Mouse (Mus musculus) kidney, embryonic 16.5 days (tissue): ENCODE results near the gene Rpl11. TPM values are rescaled to one million over a fixed set of nuclear protein-coding genes. Genes with fewer than 3 reads are reported as not detected.

Experiments used
- ATAC-seq: fragments of 200-750 bp; cut with Nextera tagmentation; 2 replicates; pipeline ENCODE4 v1.8.0; 2017; ENCODE audit warnings: moderate TSS enrichment; ENCODE audit not compliant: low FRiP score, low TSS enrichment
- H3K27ac ChIP-seq: fragments of 300-500 bp; sonication (generic); 2 replicates; pipeline ENCODE4 v1.5.1; 2014; ENCODE audit warnings: low read length
- H3K27me3 ChIP-seq: fragments of 300-500 bp; sonication (generic); 2 replicates; pipeline ENCODE4 v1.6.1; 2014; ENCODE audit warnings: low read length, control low read depth, mixed read lengths; ENCODE audit not compliant: insufficient read depth
- H3K36me3 ChIP-seq: fragments of 300-500 bp; sonication (generic); 2 replicates; pipeline ENCODE4 v1.6.1; 2014; ENCODE audit warnings: low read length, control low read depth, mixed read lengths; ENCODE audit not compliant: insufficient read depth
- H3K4me1 ChIP-seq: fragments of 300-500 bp; sonication (generic); 2 replicates; pipeline ENCODE4 v1.6.1; 2014; ENCODE audit warnings: low read length, control low read depth, mixed read lengths; ENCODE audit not compliant: insufficient read depth
- H3K4me2 ChIP-seq: fragments of 300-500 bp; sonication (generic); replicated peaks from 2 replicates; pipeline ENCODE4 v1.6.1; 2014; ENCODE audit warnings: low read depth, low read length
- H3K4me3 ChIP-seq: fragments of 300-500 bp; sonication (generic); 2 replicates; pipeline ENCODE4 v1.5.1; 2014; ENCODE audit warnings: mild to moderate bottlenecking, low read length
- H3K9ac ChIP-seq: fragments of 300-500 bp; sonication (generic); replicated peaks from 2 replicates; pipeline ENCODE4 v1.6.1; 2014; ENCODE audit warnings: low read length
- H3K9me3 ChIP-seq: fragments of 300-500 bp; sonication (generic); 2 replicates; pipeline ENCODE4 v1.6.1; 2016; ENCODE audit warnings: low read length, control low read depth
- WGBS: fragments of 180-500 bp; shearing (Covaris S2); extraction: QIAGEN DNeasy Blood & Tissue Kit; methylation state at CpG from one replicate; pipeline ENCODE4 v1.1.7; 2014; 5-methylcytosine and 5-hydroxymethylcytosine counted together
- polyA plus RNA-seq: library from polyadenylated mRNA; unstranded; fragments of >200 nt; fragmentation: Nextera tagmentation; extraction: Ambion mirVana; gene quantifications from 2 replicates; pipeline ENCODE4 v1.2.1, GENCODE M21; 2015

Rpl11 gene
- polyA plus RNA-seq, 1 experiment from 2014 or later: 438 TPM

DNA sequence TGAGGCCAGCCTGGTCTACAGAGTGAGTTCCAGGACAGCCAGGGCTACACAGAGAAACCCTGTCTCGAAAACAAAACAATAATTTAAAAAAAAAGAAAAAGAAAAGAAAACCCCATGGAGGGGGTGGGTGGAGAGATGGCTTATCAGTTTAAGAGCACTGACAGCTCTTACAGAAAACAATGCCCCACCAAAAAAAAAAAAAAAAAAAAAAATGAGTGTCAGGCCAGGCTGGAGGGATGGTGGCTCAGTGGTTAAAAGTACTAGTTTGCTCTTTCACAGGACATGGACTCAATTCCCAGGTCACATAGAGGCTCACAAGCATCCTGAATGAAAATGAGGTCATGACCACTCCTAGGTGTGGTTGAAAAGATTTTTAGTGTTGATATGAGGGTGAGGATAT, 20.0 kb downstream of the Rpl11 start:
- H3K4me3 ChIP-seq: no peak overlapping the region
- H3K4me2 ChIP-seq: no peak overlapping the region
- H3K36me3 ChIP-seq: no peaks in the 10 kb centered on the region
- 57% methylated on average over 1 of the region's 1 CpGs for WGBS
- no peak overlapping the region for H3K27ac ChIP-seq
- H3K4me1 ChIP-seq: peaks cover 8% of the 10 kb centered on the region
- H3K9ac ChIP-seq: no peak overlapping the region
- H3K9me3 ChIP-seq: no peaks in the 10 kb centered on the region
- no peaks in the 10 kb centered on the region for H3K27me3 ChIP-seq
- ATAC-seq: no peak

DNA sequence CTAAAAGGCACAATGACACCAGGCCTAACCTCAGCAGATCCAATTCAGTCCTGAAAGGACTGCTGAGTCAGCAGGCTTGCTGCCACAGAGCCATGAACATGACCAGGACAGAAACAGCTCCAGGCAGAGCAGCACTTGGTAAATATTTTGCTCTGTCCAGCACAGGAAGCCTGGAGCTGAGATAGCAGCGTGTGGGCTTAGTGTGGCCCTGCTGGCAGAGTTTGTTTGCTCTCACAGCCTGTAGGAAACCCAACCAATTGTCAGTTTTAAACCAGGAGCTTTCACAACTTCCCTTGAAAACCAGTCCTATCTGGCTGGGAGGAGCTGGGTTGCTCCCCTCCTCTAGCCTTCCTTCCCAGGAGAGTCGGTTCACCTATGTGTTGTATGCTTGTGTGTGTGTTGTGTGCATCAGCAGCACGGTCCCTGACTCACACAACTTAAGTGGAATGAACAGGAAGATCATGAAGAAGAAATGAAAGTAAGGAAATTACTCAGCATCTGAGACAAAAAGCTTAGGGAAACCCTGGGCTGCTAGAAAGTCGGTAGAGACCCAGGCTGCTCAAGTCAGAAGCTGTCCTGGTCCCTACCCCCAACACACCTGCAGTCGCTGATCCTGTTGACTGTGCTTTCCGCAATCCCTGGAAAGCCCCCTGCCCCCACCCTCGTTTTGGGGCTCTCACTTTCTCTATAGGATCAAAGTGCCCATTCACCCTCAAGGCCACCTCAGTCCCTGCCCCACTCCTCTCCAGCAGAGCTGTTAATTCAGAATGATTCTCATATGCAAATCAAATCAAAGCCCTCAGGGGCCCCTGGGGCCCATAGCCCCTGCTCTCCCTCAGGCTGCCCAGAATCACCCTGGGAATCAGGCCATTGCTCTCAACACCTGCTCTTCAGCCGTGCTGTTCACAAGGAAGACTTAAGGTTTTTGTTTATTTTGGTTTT, 22.0 kb downstream of the Rpl11 start:
- ATAC-seq: peak; percentile 63; the same call in 1 of the 2 replicates
- Histone ChIP-seq H3K4me1 (peaks cover 19% of the 10 kb centered on the region), H3K9me3 (no peaks in the 10 kb centered on the region), H3K4me3 (no peak overlapping the region), H3K27ac (peak overlapping the region; percentile 61), H3K4me2 (no peak overlapping the region), H3K27me3 (no peaks in the 10 kb centered on the region), H3K9ac (0 out of 2 replicates have a peak overlapping the region, but pooled peaks have one; percentile 39), H3K36me3 (no peaks in the 10 kb centered on the region)
- 13% methylated on average over 8 of the region's 8 CpGs for whole genome bisulfite sequencing

DNA sequence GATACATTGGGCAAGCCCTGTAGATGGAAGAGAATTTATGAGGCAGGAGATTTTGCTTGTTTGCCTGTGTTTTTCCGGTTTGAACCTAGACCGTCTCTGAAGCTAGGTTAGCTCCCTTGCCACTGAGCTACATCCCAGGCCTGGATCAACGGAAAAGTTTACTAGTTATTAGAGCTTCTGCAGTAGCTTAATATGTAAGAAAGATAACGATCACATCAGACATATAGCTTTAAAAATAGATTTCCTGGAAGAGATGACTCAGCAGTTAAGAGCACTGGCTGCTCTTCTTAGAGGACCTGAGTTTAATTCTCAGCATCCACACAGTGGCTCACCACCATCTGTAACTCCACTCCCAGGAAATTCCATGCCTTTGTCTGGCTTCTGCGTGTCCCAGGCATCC, 24.5 kb downstream of the Rpl11 start:
- no peak for ATAC-seq
- Histone ChIP-seq H3K27ac (no peak overlapping the region), H3K4me2 (no peak overlapping the region), H3K9me3 (no peaks in the 10 kb centered on the region), H3K9ac (no peak overlapping the region), H3K36me3 (no peaks in the 10 kb centered on the region), H3K27me3 (no peaks in the 10 kb centered on the region), H3K4me3 (no peak overlapping the region), H3K4me1 (peaks cover 19% of the 10 kb centered on the region)
- 65% methylated on average over 5 of the region's 5 CpGs for WGBS

DNA sequence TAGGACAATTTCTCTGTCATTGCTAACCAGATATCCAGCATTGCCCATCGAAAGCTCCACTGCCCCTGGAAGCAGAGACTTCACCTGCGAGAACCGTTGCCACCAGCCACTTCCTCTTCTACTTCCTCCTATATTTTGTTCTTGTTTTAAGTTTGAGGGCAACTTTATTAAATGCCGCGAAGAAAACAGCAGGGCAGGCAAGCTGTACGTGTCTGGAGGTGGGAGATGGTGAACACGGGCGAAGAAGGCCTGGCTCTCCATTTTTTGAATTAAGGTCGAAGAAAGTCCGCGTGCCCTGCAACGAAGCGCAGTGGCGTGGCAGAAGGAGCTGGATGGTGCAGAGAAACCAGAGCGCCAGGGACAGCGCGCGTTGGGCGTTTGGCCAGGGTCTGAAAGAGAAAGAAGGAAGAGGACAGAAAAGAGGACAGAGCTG, 25.1 kb downstream of the Rpl11 start:
- ATAC-seq: no peak
- Histone ChIP-seq H3K9ac (no peak overlapping the region), H3K27ac (peak overlapping the region; percentile 3; the same call in 1 of the 2 replicates), H3K4me2 (no peak overlapping the region), H3K36me3 (no peaks in the 10 kb centered on the region), H3K4me1 (peaks cover 19% of the 10 kb centered on the region), H3K27me3 (no peaks in the 10 kb centered on the region), H3K4me3 (no peak overlapping the region), H3K9me3 (no peaks in the 10 kb centered on the region)
- WGBS: 80% methylated on average over 19 of the region's 19 CpGs

DNA sequence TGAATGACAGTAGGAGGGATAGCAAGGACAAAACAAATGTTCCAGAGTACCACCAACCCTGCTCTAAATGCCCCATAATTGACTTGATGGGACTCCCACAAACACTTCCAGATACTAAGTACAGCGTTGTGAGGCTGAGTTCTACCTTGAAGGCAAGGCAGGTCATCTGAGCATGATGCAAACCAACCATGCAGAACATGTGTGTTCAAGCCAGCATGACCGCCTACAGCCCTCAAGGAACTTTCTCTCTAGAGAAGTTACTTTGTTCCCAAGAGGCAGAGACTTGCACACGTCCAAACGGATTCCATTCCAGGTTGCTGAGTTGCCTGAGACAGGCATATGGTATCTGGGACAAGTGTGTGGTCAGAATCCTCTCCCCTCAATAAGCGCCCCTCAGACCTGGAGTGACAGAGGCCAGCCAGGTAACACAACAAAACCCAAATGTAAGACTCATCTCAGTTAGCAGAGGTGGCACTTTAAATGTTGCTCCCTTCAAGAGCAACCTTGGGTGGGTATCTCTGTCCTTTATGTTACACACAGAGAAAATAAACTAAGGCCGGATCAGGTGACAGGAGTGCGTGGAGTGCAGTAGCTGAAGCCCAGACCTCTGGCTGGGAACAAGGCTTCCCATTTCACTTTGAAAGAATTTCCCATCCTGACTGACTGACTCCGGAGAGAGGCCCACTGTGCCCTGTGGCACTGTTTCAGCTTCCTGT, 25.7 kb downstream of the Rpl11 start:
- no peak for ATAC-seq
- Histone ChIP-seq H3K4me2 (no peak overlapping the region), H3K4me3 (no peak overlapping the region), H3K27ac (peak overlapping the region; percentile 3; the same call in 1 of the 2 replicates), H3K36me3 (no peaks in the 10 kb centered on the region), H3K27me3 (no peaks in the 10 kb centered on the region), H3K4me1 (peaks cover 19% of the 10 kb centered on the region), H3K9ac (no peak overlapping the region), H3K9me3 (no peaks in the 10 kb centered on the region)
- WGBS: 41% methylated on average over 8 of the region's 8 CpGs

DNA sequence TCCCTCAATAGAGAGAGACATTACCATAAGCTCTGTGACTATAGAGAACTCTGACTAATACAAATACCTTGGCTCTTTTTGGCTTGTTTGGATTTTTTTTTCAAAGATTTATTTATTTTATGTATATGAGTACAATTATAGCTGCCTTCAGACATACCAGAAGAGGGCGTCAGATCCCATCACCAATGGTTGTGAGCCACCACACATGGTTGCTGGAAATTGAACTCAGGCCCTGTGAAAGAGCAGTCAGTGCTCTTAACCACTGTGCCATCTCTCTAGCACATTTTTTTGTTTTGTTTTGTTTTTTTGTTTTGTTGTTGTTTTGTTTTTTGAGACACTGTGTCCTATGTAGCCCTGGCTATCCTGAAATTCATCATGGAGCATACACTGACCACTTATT, 27.9 kb downstream of the Rpl11 start:
- H3K4me1 ChIP-seq: peaks cover 18% of the 10 kb centered on the region
- no peaks in the 10 kb centered on the region for H3K36me3 ChIP-seq
- no peaks in the 10 kb centered on the region for H3K9me3 ChIP-seq
- no peak overlapping the region for H3K4me2 ChIP-seq
- H3K9ac ChIP-seq: no peak overlapping the region
- H3K4me3 ChIP-seq: no peak overlapping the region
- ATAC-seq: no peak
- 84% methylated on average over 1 of the region's 1 CpGs for WGBS
- H3K27me3 ChIP-seq: no peaks in the 10 kb centered on the region
- no peak overlapping the region for H3K27ac ChIP-seq

DNA sequence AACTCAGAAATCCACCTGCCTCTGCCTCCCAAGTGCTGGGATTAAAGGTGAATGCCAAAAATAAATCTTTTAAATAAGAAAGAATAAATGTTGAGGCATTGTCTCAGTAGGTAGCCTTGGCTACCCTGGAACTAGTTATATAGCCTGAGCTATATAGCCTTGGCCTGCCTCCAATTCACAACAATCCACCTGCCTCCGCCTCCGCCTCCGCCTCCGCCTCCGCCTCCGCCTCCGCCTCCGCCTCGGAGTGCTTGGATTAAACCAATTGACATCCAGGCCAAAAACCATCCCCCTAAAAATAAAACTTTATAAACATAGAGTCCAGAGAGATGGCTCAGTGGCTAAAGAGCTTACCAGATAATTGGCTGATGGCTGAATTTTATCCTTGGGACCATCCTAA, 30.3 kb downstream of the Rpl11 start:
- no peaks in the 10 kb centered on the region for H3K9me3 ChIP-seq
- H3K36me3 ChIP-seq: no peaks in the 10 kb centered on the region
- H3K4me2 ChIP-seq: no peak overlapping the region
- H3K27me3 ChIP-seq: no peaks in the 10 kb centered on the region
- H3K4me3 ChIP-seq: no peak overlapping the region
- H3K4me1 ChIP-seq: peaks cover 21% of the 10 kb centered on the region
- WGBS: 96% methylated on average over 9 of the region's 9 CpGs
- ATAC-seq: no peak
- no peak overlapping the region for H3K9ac ChIP-seq
- H3K27ac ChIP-seq: no peak overlapping the region

DNA sequence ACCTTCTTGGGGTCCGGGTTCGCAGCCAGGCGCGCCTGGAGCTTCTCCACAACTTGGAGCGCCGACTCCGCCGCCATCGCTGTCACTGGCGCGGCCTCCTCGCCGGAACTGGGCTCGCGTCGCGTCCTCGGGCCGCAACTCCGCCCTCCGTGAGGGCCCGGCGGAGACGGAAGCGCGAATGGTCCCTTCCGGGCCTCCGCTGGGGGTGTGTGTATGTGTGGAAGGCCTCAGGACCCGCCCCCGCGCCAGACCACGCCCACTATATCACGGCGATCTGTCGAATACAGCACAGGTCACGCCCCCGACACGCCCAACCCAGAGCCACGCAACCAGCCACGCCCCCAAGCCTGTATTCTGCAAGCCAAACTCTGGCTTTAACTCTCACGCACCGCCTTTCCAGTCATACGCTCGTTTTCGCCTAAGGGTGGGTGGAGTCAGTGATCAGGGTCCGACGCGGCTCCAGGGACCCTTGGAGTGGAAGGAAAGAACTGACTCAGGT, 31.6 kb downstream of the Rpl11 start, which contains the start of gene Eloa:
Eloa (minus strand) TSS at position 215 of the 499 bp plus-strand sequence.
- no peaks in the 10 kb centered on the region for H3K9me3 ChIP-seq
- no peaks in the 10 kb centered on the region for H3K27me3 ChIP-seq
- H3K4me2 ChIP-seq: peak within 1 kb of the TSS; percentile 71
- peak; percentile 99 for ATAC-seq
- H3K27ac ChIP-seq: peak within 1 kb of the TSS; percentile 74; the same call in 1 of the 2 replicates
- H3K4me3 ChIP-seq: peak within 1 kb of the TSS; percentile 90
- no peaks in the 10 kb centered on the region for H3K36me3 ChIP-seq
- peaks cover 14% of the 10 kb centered on the region for H3K4me1 ChIP-seq
- WGBS: under 1% methylated on average over 48 of the region's 48 CpGs
- peak within 1 kb of the TSS; percentile 90 for H3K9ac ChIP-seq

DNA sequence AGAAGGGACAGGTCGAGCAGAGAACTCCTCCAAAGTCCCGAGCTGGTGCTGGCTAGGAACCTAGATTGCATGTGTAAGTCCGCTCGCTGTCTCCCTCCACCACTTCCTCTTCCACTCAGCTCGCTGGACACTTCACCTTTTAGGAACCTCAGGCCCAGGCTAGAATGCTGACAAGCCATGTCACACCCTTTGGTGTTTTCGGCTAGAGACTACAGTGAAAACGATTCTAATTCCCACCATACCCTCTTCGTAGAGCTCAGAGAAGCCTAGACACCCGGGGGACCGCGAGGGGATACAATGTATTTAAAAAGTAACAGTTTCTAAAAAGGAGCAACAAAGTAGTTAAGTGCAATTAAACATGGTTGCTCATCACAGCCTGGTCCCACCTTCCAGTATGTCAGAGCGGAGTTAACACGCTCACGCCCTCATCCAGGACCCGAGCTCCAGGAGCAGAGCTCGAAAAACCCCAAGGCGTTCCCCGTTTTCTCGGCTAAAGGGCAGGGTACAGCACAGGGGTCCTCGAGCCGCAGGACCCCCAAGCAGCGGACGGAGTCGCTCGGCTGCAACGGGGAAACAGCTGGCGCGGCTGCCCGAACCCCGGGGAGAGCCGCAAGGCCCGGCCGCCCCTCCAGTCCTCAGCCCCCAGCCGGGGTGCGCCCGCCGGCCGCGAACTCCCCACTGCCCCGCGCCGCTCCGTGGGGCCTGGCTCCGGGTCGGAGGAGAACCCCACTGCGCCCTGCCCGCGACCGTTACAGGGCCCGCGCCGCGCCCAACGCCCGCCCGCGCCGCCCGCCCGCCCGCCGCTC, 32.3 kb downstream of the Rpl11 start:
- ATAC-seq: peak; percentile 85
- Histone ChIP-seq H3K4me1 (peaks cover 14% of the 10 kb centered on the region), H3K4me2 (peak overlapping the region; percentile 71), H3K4me3 (peak overlapping the region; percentile 90), H3K27ac (peak overlapping the region; percentile 74; the same call in 1 of the 2 replicates), H3K27me3 (no peaks in the 10 kb centered on the region), H3K36me3 (no peaks in the 10 kb centered on the region), H3K9me3 (no peaks in the 10 kb centered on the region), H3K9ac (peak overlapping the region; percentile 90)
- under 1% methylated on average over 58 of the region's 62 CpGs for WGBS
